Mouse (Mus musculus): ENCODE results near the gene Tuba1a.

- TF ChIP-seq CTCF (conservative IDR thresholded peaks at IDR 0.05; ENCODE audit: low read length) (peak; percentile 50), POU5F1 (IDR thresholded peaks at IDR 0.05; ENCODE audit: borderline replicate concordance, low read length) (no peak)
Measured at GRCm38 (mm10) chr15:98928598-98929240, 24.8 kb downstream of the Tuba1a start.
